25 mouse cellular contexts compared by ENCODE assay signal in genomic region chr12:32770766-32771165, GRCm38 (mm10).
"Had no signal": no experiment of that assay in that cellular context is flagged by ENCODE, and none has a peak within 500 bp of the region (broad histone marks: within the 10 kb centered on the region; RNA-seq: fewer than 3 reads in every experiment).

No protein-coding gene starts in this region.

- H3K4me2 ChIP-seq: heart, embryonic 12.5 days; hindbrain, embryonic 12.5 days; hindbrain, embryonic 14.5 days; intestine, embryonic 15.5 days; kidney, embryonic 15.5 days; limb, embryonic 12.5 days; liver, embryonic 12.5 days had no signal

- H3K9me3 ChIP-seq: heart, embryonic 10.5 days; heart, embryonic 12.5 days; hindbrain, embryonic 10.5 days; hindbrain, embryonic 12.5 days; intestine, embryonic 15.5 days; kidney, embryonic 15.5 days; limb, embryonic 10.5 days; limb, embryonic 12.5 days; liver, embryonic 12.5 days had no signal

- DNase-seq: gastrocnemius, adult 2 months; gastrocnemius, postnatal 10 days; gastrocnemius, postnatal 25 days; heart, adult 18-20 months; heart, postnatal 10 days; heart, postnatal 4 days; kidney, postnatal 25 days; kidney, postnatal 4 days had no signal

- H3K27me3 ChIP-seq: hindbrain, embryonic 12.5 days; intestine, embryonic 15.5 days; kidney, embryonic 15.5 days; limb, embryonic 12.5 days; liver, embryonic 12.5 days had no signal

- H3K4me1 ChIP-seq: heart, embryonic 10.5 days; heart, embryonic 12.5 days; hindbrain, embryonic 10.5 days; hindbrain, embryonic 12.5 days; intestine, embryonic 15.5 days; kidney, embryonic 15.5 days; limb, embryonic 10.5 days; limb, embryonic 12.5 days; liver, embryonic 12.5 days had no signal

- H3K27ac ChIP-seq: gastrocnemius, adult 2 months; heart, embryonic 10.5 days; hindbrain, embryonic 10.5 days; hindbrain, embryonic 12.5 days; hindbrain, embryonic 14.5 days; intestine, embryonic 15.5 days; kidney, embryonic 15.5 days; kidney, postnatal 0 days; layer of hippocampus, adult 2 months; left cerebral cortex, adult 2 months; limb, embryonic 10.5 days; limb, embryonic 12.5 days; liver, embryonic 12.5 days; liver, embryonic 14.5 days had no signal

- H3K36me3 ChIP-seq: heart, embryonic 10.5 days; heart, embryonic 12.5 days; hindbrain, embryonic 10.5 days; hindbrain, embryonic 12.5 days; intestine, embryonic 15.5 days; kidney, embryonic 15.5 days; limb, embryonic 10.5 days; limb, embryonic 12.5 days; liver, embryonic 12.5 days had no signal

- ATAC-seq: hindbrain, embryonic 16.5 days; inflammation-experienced regulatory T-cells, adult 6 months; intestine, embryonic 15.5 days; intestine, postnatal 0 days; liver, embryonic 12.5 days had no signal

- H3K4me3 ChIP-seq: gastrocnemius, adult 2 months; heart, embryonic 10.5 days; heart, embryonic 12.5 days; hindbrain, embryonic 10.5 days; hindbrain, embryonic 12.5 days; intestine, embryonic 15.5 days; kidney, embryonic 15.5 days; layer of hippocampus, adult 2 months; left cerebral cortex, adult 2 months; limb, embryonic 10.5 days; limb, embryonic 12.5 days; liver, embryonic 12.5 days had no signal

- H3K9ac ChIP-seq: heart, embryonic 12.5 days; hindbrain, embryonic 12.5 days; hindbrain, embryonic 14.5 days; intestine, embryonic 15.5 days; kidney, embryonic 15.5 days; limb, embryonic 12.5 days; liver, embryonic 12.5 days; liver, embryonic 14.5 days had no signal
